ENCODE assay signal across 27 mouse cellular contexts in the genomic region with DNA sequence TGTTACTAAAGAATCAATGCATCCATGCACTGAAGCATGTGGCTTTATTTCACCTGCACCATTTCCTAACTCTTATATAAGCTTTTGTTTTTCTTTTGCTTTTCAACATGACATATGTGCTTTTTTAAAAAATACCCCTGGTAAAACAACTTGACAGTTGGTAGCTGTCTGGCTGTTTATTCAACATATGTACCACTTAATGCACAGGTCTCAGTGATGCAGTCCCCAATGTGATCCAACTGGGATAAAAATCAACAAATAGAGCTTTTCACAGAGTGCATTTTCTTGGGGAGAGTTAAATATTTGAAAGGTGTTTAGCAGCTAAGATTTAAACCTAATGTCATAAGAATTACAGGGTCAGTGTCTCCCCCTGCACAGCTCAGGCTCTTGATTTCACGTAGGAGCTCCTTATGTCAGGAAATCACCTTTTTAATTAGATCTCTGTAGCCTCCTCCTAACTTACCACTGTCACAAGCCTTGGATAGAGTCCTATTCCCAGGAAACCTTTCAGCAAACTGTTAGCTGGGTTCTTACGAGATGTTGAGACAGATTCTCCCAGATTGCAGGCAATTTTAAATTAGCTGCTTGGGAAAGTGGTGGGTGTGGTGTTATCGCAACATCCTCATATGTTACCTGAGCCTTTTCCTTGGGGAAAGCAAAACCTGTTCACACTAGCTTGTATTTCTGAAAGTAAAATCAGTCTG.
DNase-seq lines count a peak whose midpoint lies in the region; ATAC-seq lines count a peak whose summit lies in the region.
"Had no signal": no experiment of that assay in that cellular context is flagged by ENCODE, and none has a peak within 500 bp of the region (broad histone marks: within the 10 kb centered on the region; RNA-seq: fewer than 3 reads in every experiment).

No protein-coding gene starts in this region.

- no peaks in the 10 kb centered on the region for H3K36me3 ChIP-seq in forebrain, embryonic 15.5 days
- H3K36me3 ChIP-seq in forebrain, embryonic 11.5 days (ENCODE audit: control insufficient read depth, insufficient read depth, low read length) = no peaks in the 10 kb centered on the region
- H3K36me3 ChIP-seq: heart, embryonic 12.5 days; kidney, embryonic 15.5 days; lung, embryonic 15.5 days; midbrain, embryonic 10.5 days; neural tube, embryonic 12.5 days had no signal

- H3K27me3 ChIP-seq in forebrain, embryonic 15.5 days = no peaks in the 10 kb centered on the region
- H3K27me3 ChIP-seq in forebrain, embryonic 11.5 days (ENCODE audit: control insufficient read depth, insufficient read depth, low read length) = no peaks in the 10 kb centered on the region
- H3K27me3 ChIP-seq: CH12.LX; heart, embryonic 12.5 days; kidney, embryonic 15.5 days; lung, embryonic 15.5 days; neural tube, embryonic 12.5 days had no signal

- peak; percentile 55; the same call in 1 of the 2 replicates for ATAC-seq in forebrain, embryonic 15.5 days (replicated peaks)
- no peak for ATAC-seq in forebrain, embryonic 11.5 days (replicated peaks; ENCODE audit: low FRiP score)
- ATAC-seq: intestine, embryonic 16.5 days had no signal

- H3K27ac ChIP-seq in forebrain, embryonic 15.5 days (replicated peaks) = no peak overlapping the region
- no peak overlapping the region for H3K27ac ChIP-seq in forebrain, embryonic 11.5 days (ENCODE audit: low read depth, low read length)
- H3K27ac ChIP-seq: gastrocnemius, adult 2 months; hindbrain, embryonic 14.5 days; kidney, embryonic 15.5 days; liver, embryonic 14.5 days; lung, embryonic 15.5 days; macrophage; midbrain, embryonic 10.5 days; neural tube, embryonic 12.5 days had no signal

- WGBS in forebrain, embryonic 15.5 days = 48% methylated on average over 3 of the region's 3 CpGs
- 80% methylated on average over 3 of the region's 3 CpGs for WGBS in forebrain, embryonic 11.5 days

- H3K9ac ChIP-seq in forebrain, embryonic 15.5 days (replicated peaks) = no peak overlapping the region
- no peak overlapping the region for H3K9ac ChIP-seq in forebrain, embryonic 11.5 days (ENCODE audit: low read length)
- H3K9ac ChIP-seq: heart, embryonic 12.5 days; hindbrain, embryonic 14.5 days; kidney, embryonic 15.5 days; liver, embryonic 14.5 days; lung, embryonic 15.5 days; neural tube, embryonic 12.5 days had no signal

- no peak overlapping the region for H3K4me2 ChIP-seq in forebrain, embryonic 15.5 days (replicated peaks)
- no peak overlapping the region for H3K4me2 ChIP-seq in forebrain, embryonic 11.5 days (ENCODE audit: low read depth, low read length, severe bottlenecking)
- H3K4me2 ChIP-seq: heart, embryonic 12.5 days; hindbrain, embryonic 14.5 days; kidney, embryonic 15.5 days; lung, embryonic 15.5 days; neural tube, embryonic 12.5 days had no signal

- DNase-seq in forebrain, embryonic 11.5 days (ENCODE audit: low spot score) = no peak
- peak; percentile 28 for DNase-seq in right cerebral cortex, adult 18-20 months
- DNase-seq in right cerebral cortex, postnatal 14 days = no peak
- peak; percentile 8 for DNase-seq in gonadal fat pad, adult 2 months (ENCODE audit: low read depth)
- peak; percentile 5 to 7 for DNase-seq in right cerebral cortex, postnatal 36 days (ENCODE audit: low spot score in 2 of 2)
- DNase-seq in embryo, embryonic 10 days (ENCODE audit: low spot score) = no peak
- no peak for DNase-seq in adrenal gland, postnatal 4 days (ENCODE audit: low spot score in 2 of 2)
- DNase-seq: adrenal gland, postnatal 25 days; cerebellum, adult 2 months; cerebellum, postnatal 36 days; gastrocnemius, adult 2 months; heart, adult 11 months; kidney, postnatal 4 days; layer of hippocampus, postnatal 36 days; thymus, postnatal 14 days had no signal

- H3K4me3 ChIP-seq in forebrain, embryonic 15.5 days = no peak overlapping the region
- H3K4me3 ChIP-seq in forebrain, embryonic 11.5 days (ENCODE audit: low read depth, low read length) = no peak overlapping the region
- H3K4me3 ChIP-seq: erythroblast, embryonic 14.5 days; gastrocnemius, adult 2 months; heart, embryonic 12.5 days; kidney, embryonic 15.5 days; lung, embryonic 15.5 days; midbrain, embryonic 10.5 days; neural tube, embryonic 12.5 days had no signal

- no peaks in the 10 kb centered on the region for H3K9me3 ChIP-seq in forebrain, embryonic 15.5 days
- no peaks in the 10 kb centered on the region for H3K9me3 ChIP-seq in forebrain, embryonic 11.5 days (ENCODE audit: control insufficient read depth, low read length)
- H3K9me3 ChIP-seq: heart, embryonic 12.5 days; kidney, embryonic 15.5 days; lung, embryonic 15.5 days; midbrain, embryonic 10.5 days; neural tube, embryonic 12.5 days had no signal

- H3K4me1 ChIP-seq in forebrain, embryonic 15.5 days = no peaks in the 10 kb centered on the region
- H3K4me1 ChIP-seq in forebrain, embryonic 11.5 days (replicated peaks; ENCODE audit: control insufficient read depth, insufficient read depth, low read length) = no peaks in the 10 kb centered on the region
- H3K4me1 ChIP-seq: heart, embryonic 12.5 days; kidney, embryonic 15.5 days; lung, embryonic 15.5 days; midbrain, embryonic 10.5 days; neural tube, embryonic 12.5 days had no signal

Comparison
In these comparisons a context has a peak if more than half of its experiments do, and no peak if none do; other contexts are left out.
1. DNase-seq: peak in right cerebral cortex, adult 18-20 months (single experiment), gonadal fat pad, adult 2 months (single experiment) and right cerebral cortex, postnatal 36 days (2 of 2); none in forebrain, embryonic 11.5 days (single experiment), right cerebral cortex, postnatal 14 days (single experiment), embryo, embryonic 10 days (single experiment) and adrenal gland, postnatal 4 days (0 of 2).